ENCODE assay signal across 23 mouse cellular contexts in genomic region chr10:45151771-45152692, GRCm38 (mm10). TPM values are rescaled to one million over a fixed set of nuclear protein-coding genes. Genes with fewer than 3 reads are reported as not detected.
DNase-seq lines count a peak whose midpoint lies in the region; ATAC-seq and TF ChIP-seq lines count a peak whose summit lies in the region.
"Had no signal": no experiment of that assay in that cellular context is flagged by ENCODE, and none has a peak within 500 bp of the region (broad histone marks: within the 10 kb centered on the region; RNA-seq: fewer than 3 reads in every experiment).

No protein-coding gene starts in this region.

- H3K4me2 ChIP-seq in neural tube, embryonic 13.5 days = no peak overlapping the region
- no peak overlapping the region for H3K4me2 ChIP-seq in forebrain, embryonic 16.5 days (ENCODE audit: low read length)
- no peak overlapping the region for H3K4me2 ChIP-seq in midbrain, postnatal 0 days (ENCODE audit: low read depth, low read length, poor library complexity, severe bottlenecking)
- H3K4me2 ChIP-seq: embryonic facial prominence, embryonic 15.5 days; midbrain, embryonic 12.5 days had no signal

- H3K9ac ChIP-seq in neural tube, embryonic 13.5 days = no peak overlapping the region
- no peak overlapping the region for H3K9ac ChIP-seq in forebrain, embryonic 16.5 days (replicated peaks; ENCODE audit: low read depth, low read length)
- H3K9ac ChIP-seq in midbrain, postnatal 0 days (replicated peaks; ENCODE audit: low read length, poor library complexity, severe bottlenecking) = no peak overlapping the region
- H3K9ac ChIP-seq: embryonic facial prominence, embryonic 15.5 days; midbrain, embryonic 12.5 days had no signal

- intact Hi-C loops in heart, postnatal 25 days (cut with DNase I) = no loop called here
- intact Hi-C loops in left cerebral cortex, postnatal 10 days (cut with DNase I) = no loop called here

- peak; percentile 54 for DNase-seq in heart, adult 11 months
- no peak for DNase-seq in heart, postnatal 25 days (ENCODE audit: low spot score)
- no peak for DNase-seq in neural tube, embryonic 10.5 days (ENCODE audit: extremely low spot score, low spot score)
- peak; percentile 35 for DNase-seq in midbrain, postnatal 0 days (ENCODE audit: low spot score)
- DNase-seq in gastrocnemius, postnatal 25 days = no peak
- DNase-seq in left cerebral cortex, postnatal 10 days (ENCODE audit: extremely low spot score in 1 of 2, low spot score in 2 of 2) = no peak
- DNase-seq: adrenal gland, postnatal 36 days; cerebellum, adult 11 months; cerebellum, adult 9-11 months; gastrocnemius, postnatal 36 days; heart, postnatal 36 days; kidney, adult 8-10 months; kidney, postnatal 10 days; right cerebral cortex, postnatal 14 days; thymus, postnatal 36 days had no signal

- peaks cover 19% of the 10 kb centered on the region for H3K4me1 ChIP-seq in neural tube, embryonic 13.5 days (replicated peaks)
- H3K4me1 ChIP-seq in forebrain, embryonic 16.5 days (replicated peaks; ENCODE audit: control insufficient read depth, insufficient read depth, low read length) = 0 out of 2 replicates have a peak, but pooled peaks cover 4% of the 10 kb centered on the region
- H3K4me1 ChIP-seq in midbrain, postnatal 0 days (ENCODE audit: insufficient read depth, low read length) = no peaks in the 10 kb centered on the region
- H3K4me1 ChIP-seq: embryonic facial prominence, embryonic 15.5 days had no signal

- ATAC-seq in neural tube, embryonic 13.5 days (ENCODE audit: low read depth) = peak; percentile 38; the same call in 1 of the 2 replicates
- ATAC-seq in forebrain, embryonic 16.5 days = peak; percentile 51; the same call in 1 of the 2 replicates
- ATAC-seq in midbrain, postnatal 0 days (ENCODE audit: low FRiP score) = no peak
- ATAC-seq: CD4-positive, CD25-positive, alpha-beta regulatory T cell, adult 4 months; lung, postnatal 0 days had no signal

- no peak overlapping the region for H3K4me3 ChIP-seq in neural tube, embryonic 13.5 days
- no peak overlapping the region for H3K4me3 ChIP-seq in forebrain, embryonic 16.5 days (replicated peaks; ENCODE audit: low read length)
- no peak overlapping the region for H3K4me3 ChIP-seq in midbrain, postnatal 0 days (ENCODE audit: low read depth, low read length)
- H3K4me3 ChIP-seq: embryonic facial prominence, embryonic 15.5 days; midbrain, embryonic 12.5 days had no signal

- H3K27ac ChIP-seq in neural tube, embryonic 13.5 days (replicated peaks) = no peak overlapping the region; the same call in 1 of the 2 replicates
- no peak overlapping the region for H3K27ac ChIP-seq in forebrain, embryonic 16.5 days (ENCODE audit: low read length)
- no peak overlapping the region for H3K27ac ChIP-seq in midbrain, postnatal 0 days (ENCODE audit: low read depth, low read length)
- H3K27ac ChIP-seq: embryonic facial prominence, embryonic 15.5 days; midbrain, embryonic 12.5 days had no signal

- WGBS in neural tube, embryonic 13.5 days = 83% methylated on average over 12 of the region's 12 CpGs
- WGBS in forebrain, embryonic 16.5 days = 56% methylated on average over 12 of the region's 12 CpGs
- 79% methylated on average over 12 of the region's 12 CpGs for WGBS in midbrain, postnatal 0 days

- no peaks in the 10 kb centered on the region for H3K9me3 ChIP-seq in neural tube, embryonic 13.5 days
- H3K9me3 ChIP-seq in forebrain, embryonic 16.5 days (ENCODE audit: control insufficient read depth, low read length) = no peaks in the 10 kb centered on the region
- no peaks in the 10 kb centered on the region for H3K9me3 ChIP-seq in midbrain, postnatal 0 days (ENCODE audit: low read length)
- H3K9me3 ChIP-seq: embryonic facial prominence, embryonic 15.5 days; midbrain, embryonic 12.5 days had no signal

- H3K27me3 ChIP-seq in neural tube, embryonic 13.5 days = no peaks in the 10 kb centered on the region
- no peaks in the 10 kb centered on the region for H3K27me3 ChIP-seq in forebrain, embryonic 16.5 days (replicated peaks; ENCODE audit: control insufficient read depth, insufficient read depth, low read length)
- no peaks in the 10 kb centered on the region for H3K27me3 ChIP-seq in midbrain, postnatal 0 days (ENCODE audit: insufficient read depth, low read length)
- H3K27me3 ChIP-seq: embryonic facial prominence, embryonic 15.5 days; midbrain, embryonic 12.5 days had no signal

- no peak for TF ChIP-seq CTCF in midbrain, postnatal 0 days (IDR thresholded peaks at IDR 0.05)

- H3K36me3 ChIP-seq in neural tube, embryonic 13.5 days = peaks cover 73% of the 10 kb centered on the region
- peaks cover 6% of the 10 kb centered on the region for H3K36me3 ChIP-seq in forebrain, embryonic 16.5 days (ENCODE audit: control insufficient read depth, insufficient read depth)
- peaks cover 37% of the 10 kb centered on the region for H3K36me3 ChIP-seq in midbrain, postnatal 0 days (ENCODE audit: insufficient read depth, low read length)

RNA-seq across cellular contexts. Expression of gene Popdc3, which starts 25.9 kb away (rescaled TPM):
- total RNA-seq in heart, postnatal 25 days (2021) = 10 to 100 TPM; 25.3 to 26.7 TPM
- 2.0 and 4.1 TPM in 2 replicates for polyA plus RNA-seq in neural tube, embryonic 13.5 days (2015; fragmentation: Nextera tagmentation; extraction: Ambion mirVana)
- 0.41 and 0.68 TPM in 2 replicates for polyA plus RNA-seq in forebrain, embryonic 16.5 days (2015; fragmentation: Nextera tagmentation; extraction: Ambion mirVana)
- total RNA-seq in midbrain, postnatal 0 days (2014; rRNA removed) = 2.7 and 3.4 TPM in 2 replicates
- polyA plus RNA-seq in midbrain, postnatal 0 days (2015; fragmentation: Nextera tagmentation; extraction: Ambion mirVana) = 2.4 and 2.8 TPM in 2 replicates
- 10 to 100 TPM; 37.4 to 44.4 TPM for total RNA-seq in gastrocnemius, postnatal 25 days (2021)
- total RNA-seq in left cerebral cortex, postnatal 10 days (2021) = 1 to 10 TPM; 1.5 to 1.6 TPM
- total RNA-seq: common myeloid progenitor, adult 5-6 weeks; liver, adult 2 months had no signal
- polyA plus RNA-seq: CD4-positive, CD25-positive, alpha-beta regulatory T cell, adult 4 months; liver, adult 2 months; midbrain, embryonic 12.5 days had no signal

Comparison
In these comparisons a context has a peak if more than half of its experiments do, and no peak if none do; other contexts are left out.
1. DNase-seq: peak in heart, adult 11 months (single experiment) and midbrain, postnatal 0 days (single experiment); none in heart, postnatal 25 days (single experiment), neural tube, embryonic 10.5 days (single experiment), gastrocnemius, postnatal 25 days (single experiment) and left cerebral cortex, postnatal 10 days (0 of 2).